Mouse (Mus musculus): ENCODE data around the gene Pp2d1. TPM values are rescaled to one million over a fixed set of nuclear protein-coding genes. Genes with fewer than 3 reads are reported as not detected.

Gene Pp2d1
- polyA plus RNA-seq, 1 experiment from 2014 or later = 0.65 TPM

GRCm38 (mm10) chr17:53559646-53560045, 20.4 kb upstream of the Pp2d1 start:
- WGBS = 93% methylated on average over 5 of the region's 5 CpGs
- H3K36me3 ChIP-seq (replicated peaks) = no peaks in the 10 kb centered on the region
- H3K4me1 ChIP-seq = no peaks in the 10 kb centered on the region
- H3K27me3 ChIP-seq (replicated peaks) = no peaks in the 10 kb centered on the region
- H3K9ac ChIP-seq = no peak overlapping the region
- H3K9me3 ChIP-seq = no peaks in the 10 kb centered on the region
- ATAC-seq (replicated peaks) = no peak
- H3K4me2 ChIP-seq = no peak overlapping the region
- H3K27ac ChIP-seq = no peak overlapping the region
- H3K4me3 ChIP-seq = no peak overlapping the region

GRCm38 (mm10) chr17:53557443-53557842, 18.2 kb upstream of the Pp2d1 start:
- no peak overlapping the region for H3K9ac ChIP-seq
- no peak overlapping the region for H3K4me2 ChIP-seq
- no peak overlapping the region for H3K27ac ChIP-seq
- H3K4me1 ChIP-seq = no peaks in the 10 kb centered on the region
- no peak for ATAC-seq (replicated peaks)
- 47% methylated on average over 3 of the region's 3 CpGs for WGBS
- H3K36me3 ChIP-seq (replicated peaks) = no peaks in the 10 kb centered on the region
- H3K27me3 ChIP-seq (replicated peaks) = no peaks in the 10 kb centered on the region
- no peaks in the 10 kb centered on the region for H3K9me3 ChIP-seq
- H3K4me3 ChIP-seq = no peak overlapping the region

GRCm38 (mm10) chr17:53554813-53555212, 15.6 kb upstream of the Pp2d1 start:
- 77% methylated on average over 3 of the region's 3 CpGs for WGBS
- H3K4me3 ChIP-seq = no peak overlapping the region
- H3K9ac ChIP-seq = no peak overlapping the region
- H3K27me3 ChIP-seq (replicated peaks) = no peaks in the 10 kb centered on the region
- ATAC-seq (replicated peaks) = no peak
- H3K27ac ChIP-seq = no peak overlapping the region
- H3K4me1 ChIP-seq = peaks cover 7% of the 10 kb centered on the region
- H3K9me3 ChIP-seq = no peaks in the 10 kb centered on the region
- H3K36me3 ChIP-seq (replicated peaks) = no peaks in the 10 kb centered on the region
- H3K4me2 ChIP-seq = no peak overlapping the region

GRCm38 (mm10) chr17:53554088-53554487, 14.8 kb upstream of the Pp2d1 start:
- Histone ChIP-seq H3K27ac (no peak overlapping the region), H3K36me3 (replicated peaks) (no peaks in the 10 kb centered on the region), H3K9ac (no peak overlapping the region), H3K4me3 (no peak overlapping the region), H3K27me3 (replicated peaks) (no peaks in the 10 kb centered on the region), H3K4me2 (no peak overlapping the region), H3K9me3 (no peaks in the 10 kb centered on the region), H3K4me1 (peaks cover 7% of the 10 kb centered on the region)
- 66% methylated on average over 4 of the region's 4 CpGs for WGBS
- ATAC-seq (replicated peaks) = no peak

- Histone ChIP-seq H3K4me1 (peaks cover 7% of the 10 kb centered on the region), H3K27ac (no peak overlapping the region), H3K9me3 (no peaks in the 10 kb centered on the region), H3K27me3 (replicated peaks) (no peaks in the 10 kb centered on the region), H3K4me2 (no peak overlapping the region), H3K9ac (no peak overlapping the region), H3K4me3 (no peak overlapping the region), H3K36me3 (replicated peaks) (no peaks in the 10 kb centered on the region)
- ATAC-seq (replicated peaks) = peak; percentile 50; the same call in 1 of the 2 replicates
- WGBS = 30% methylated on average over 8 of the region's 8 CpGs
These were observed 12.4 kb upstream of the Pp2d1 start for GRCm38 (mm10) chr17:53551306-53552299.

GRCm38 (mm10) chr17:53543591-53544324, 4.5 kb upstream of the Pp2d1 start:
- WGBS = 63% methylated on average over 9 of the region's 9 CpGs
- no peaks in the 10 kb centered on the region for H3K36me3 ChIP-seq (replicated peaks)

GRCm38 (mm10) chr17:53542536-53542935, 3.3 kb upstream of the Pp2d1 start:
- H3K36me3 ChIP-seq (replicated peaks) = no peaks in the 10 kb centered on the region
- H3K4me2 ChIP-seq = no peak overlapping the region
- H3K27ac ChIP-seq = no peak overlapping the region
- H3K9ac ChIP-seq = no peak overlapping the region
- no peak overlapping the region for H3K4me3 ChIP-seq
- 90% methylated on average over 4 of the region's 4 CpGs for WGBS
- no peaks in the 10 kb centered on the region for H3K27me3 ChIP-seq (replicated peaks)
- H3K9me3 ChIP-seq = no peaks in the 10 kb centered on the region
- ATAC-seq (replicated peaks) = no peak
- H3K4me1 ChIP-seq = no peaks in the 10 kb centered on the region

More at GRCm38 (mm10) chr17:53543591-53544324, 4.5 kb upstream of the Pp2d1 start:
- ATAC-seq (replicated peaks) = no peak
- H3K4me1 ChIP-seq = no peaks in the 10 kb centered on the region
- no peaks in the 10 kb centered on the region for H3K9me3 ChIP-seq
- no peak overlapping the region for H3K9ac ChIP-seq
- H3K27ac ChIP-seq = no peak overlapping the region
- H3K4me2 ChIP-seq = no peak overlapping the region
- no peaks in the 10 kb centered on the region for H3K27me3 ChIP-seq (replicated peaks)
- H3K4me3 ChIP-seq = no peak overlapping the region

- no peaks in the 10 kb centered on the region for H3K27me3 ChIP-seq (replicated peaks)
- ATAC-seq (replicated peaks) = no peak
- no peak overlapping the region for H3K4me2 ChIP-seq
- H3K4me1 ChIP-seq = no peaks in the 10 kb centered on the region
- WGBS = 78% methylated on average over 2 of the region's 2 CpGs
- no peaks in the 10 kb centered on the region for H3K9me3 ChIP-seq
- no peaks in the 10 kb centered on the region for H3K36me3 ChIP-seq (replicated peaks)
- no peak overlapping the region for H3K27ac ChIP-seq
- no peak overlapping the region for H3K9ac ChIP-seq
- no peak overlapping the region for H3K4me3 ChIP-seq
These were observed 6.8 kb downstream of the Pp2d1 start for GRCm38 (mm10) chr17:53532425-53532824.

GRCm38 (mm10) chr17:53531160-53531559, 8.1 kb downstream of the Pp2d1 start:
- Histone ChIP-seq H3K4me3 (no peak overlapping the region), H3K27me3 (replicated peaks) (no peaks in the 10 kb centered on the region), H3K4me1 (no peaks in the 10 kb centered on the region), H3K4me2 (no peak overlapping the region), H3K27ac (no peak overlapping the region), H3K9me3 (no peaks in the 10 kb centered on the region), H3K36me3 (replicated peaks) (no peaks in the 10 kb centered on the region), H3K9ac (no peak overlapping the region)
- WGBS = 52% methylated on average over 2 of the region's 2 CpGs
- no peak for ATAC-seq (replicated peaks)

GRCm38 (mm10) chr17:53528034-53528433, 11.2 kb downstream of the Pp2d1 start:
- Histone ChIP-seq H3K4me2 (no peak overlapping the region), H3K36me3 (replicated peaks) (no peaks in the 10 kb centered on the region), H3K27me3 (replicated peaks) (no peaks in the 10 kb centered on the region), H3K4me3 (no peak overlapping the region), H3K9ac (no peak overlapping the region), H3K27ac (no peak overlapping the region), H3K4me1 (no peaks in the 10 kb centered on the region), H3K9me3 (no peaks in the 10 kb centered on the region)
- 90% methylated on average over 2 of the region's 2 CpGs for WGBS
- no peak for ATAC-seq (replicated peaks)

- Histone ChIP-seq H3K9ac (no peak overlapping the region), H3K36me3 (replicated peaks) (no peaks in the 10 kb centered on the region), H3K9me3 (no peaks in the 10 kb centered on the region), H3K4me3 (no peak overlapping the region), H3K27me3 (replicated peaks) (no peaks in the 10 kb centered on the region), H3K4me2 (no peak overlapping the region), H3K27ac (no peak overlapping the region), H3K4me1 (no peaks in the 10 kb centered on the region)
- no peak for ATAC-seq (replicated peaks)
These were observed 18.7 kb downstream of the Pp2d1 start for GRCm38 (mm10) chr17:53520509-53520908.

GRCm38 (mm10) chr17:53519364-53519763, 19.9 kb downstream of the Pp2d1 start:
- ATAC-seq (replicated peaks) = no peak
- Histone ChIP-seq H3K4me1 (no peaks in the 10 kb centered on the region), H3K27ac (no peak overlapping the region), H3K9ac (no peak overlapping the region), H3K27me3 (replicated peaks) (no peaks in the 10 kb centered on the region), H3K9me3 (no peaks in the 10 kb centered on the region), H3K36me3 (replicated peaks) (peaks cover 5% of the 10 kb centered on the region; the same call in 1 of the 2 replicates), H3K4me2 (no peak overlapping the region), H3K4me3 (no peak overlapping the region)

All from midbrain, embryonic 15.5 days (tissue).